Mouse (Mus musculus) gastrocnemius, postnatal 36 days (tissue): ENCODE data around the gene Gli1. TPM values are rescaled to one million over a fixed set of nuclear protein-coding genes. Genes with fewer than 3 reads are reported as not detected.
A peak's percentile ranks its signal among the peaks of the same experiment; 100 is the strongest.

Experiments
- DNase-seq, 2 experiments: peaks; one replicate each; pipeline ENCODE4 v3.0.0; 2022
- intact Hi-C: fragments of 180-260 bp; cut with DNase I; formaldehyde crosslinking; loops from one replicate; pipeline ENCODE4 v1.15.1; 2025
- total RNA-seq, 2 experiments: library from RNA; stranded (reverse); gene quantifications; 2 replicates each; pipeline ENCODE4 v1.2.3; 2021

Gli1 gene
- total RNA-seq, 2 experiments from 2014 or later: 1.0 to 1.5 TPM

DNA sequence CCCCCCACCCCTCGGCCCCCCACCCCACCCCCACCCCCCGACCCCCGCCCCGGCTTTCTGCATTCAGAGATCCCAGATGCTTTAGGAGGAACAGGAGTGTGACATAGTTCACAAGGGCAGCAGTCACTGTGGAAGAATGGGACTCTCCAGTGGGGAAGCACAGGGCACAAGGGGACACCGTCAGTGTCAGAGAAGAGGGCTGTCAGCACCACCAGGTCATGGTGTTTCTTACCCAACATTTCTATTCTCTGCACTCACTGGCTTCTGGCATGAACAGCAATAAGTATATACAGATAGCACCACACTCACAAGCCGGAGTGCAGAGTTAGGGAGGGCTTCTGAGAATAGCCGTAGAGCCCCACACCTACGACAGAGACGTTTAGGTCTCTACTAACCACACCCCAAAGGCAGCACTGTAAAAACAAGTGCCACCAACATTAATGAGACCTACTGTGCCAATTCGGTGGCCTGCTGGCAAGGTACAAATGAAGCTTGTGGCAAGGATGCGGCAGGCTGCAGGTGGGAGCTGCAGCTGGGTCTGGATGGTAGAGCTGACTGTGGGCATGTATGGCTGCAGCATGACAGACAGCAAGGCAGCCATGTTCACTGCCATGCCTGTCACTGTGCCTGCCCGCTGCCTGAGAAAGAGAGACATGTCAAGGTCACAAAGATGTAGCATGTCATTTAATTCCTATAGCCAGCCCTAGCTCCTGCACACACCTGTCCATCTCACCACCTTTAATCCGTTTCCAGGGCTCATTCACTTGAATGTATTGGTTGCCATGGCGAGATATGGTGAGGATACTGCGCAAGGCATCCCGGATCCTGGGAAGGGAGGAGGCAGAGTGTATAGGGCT, 44.5 kb downstream of the Gli1 start:
- DNase-seq: no peak
- intact Hi-C loops: no loop called here

- DNase-seq: no peak
- intact Hi-C loops: no loop called here
Observed at GRCm38 (mm10) chr10:127295986-127296794, 45.6 kb downstream of the Gli1 start.

DNA sequence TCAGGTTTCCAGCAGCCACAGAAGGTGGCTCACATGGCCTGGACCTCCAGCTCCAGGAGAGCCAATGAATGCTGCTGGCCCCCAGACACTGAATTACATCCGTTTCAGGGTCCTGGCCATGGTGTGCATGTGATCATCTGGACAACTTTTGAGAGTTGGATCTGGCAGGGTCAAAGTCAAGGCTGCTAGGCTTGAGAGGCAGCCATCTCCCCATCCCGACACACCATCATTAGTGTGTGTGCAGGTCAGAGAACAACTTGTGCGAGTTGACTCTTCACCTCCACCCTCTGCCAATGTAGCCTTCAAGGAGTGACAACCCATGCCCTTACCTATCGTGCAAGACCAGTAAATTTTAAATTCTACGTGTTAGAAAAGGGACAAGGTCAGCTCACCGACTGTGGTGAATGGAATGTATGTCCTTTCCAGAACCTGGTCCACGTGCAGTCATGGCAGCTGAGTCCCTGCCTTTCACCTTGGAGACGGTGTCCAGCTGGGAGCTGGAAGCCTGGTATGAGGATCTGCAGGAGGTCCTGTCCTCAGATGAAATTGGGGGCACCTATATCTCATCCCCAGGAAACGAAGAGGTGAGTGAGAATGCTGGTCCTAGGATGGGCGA, 46.8 kb downstream of the Gli1 start:
- intact Hi-C loops: no loop called here
- DNase-seq: no peak

DNA sequence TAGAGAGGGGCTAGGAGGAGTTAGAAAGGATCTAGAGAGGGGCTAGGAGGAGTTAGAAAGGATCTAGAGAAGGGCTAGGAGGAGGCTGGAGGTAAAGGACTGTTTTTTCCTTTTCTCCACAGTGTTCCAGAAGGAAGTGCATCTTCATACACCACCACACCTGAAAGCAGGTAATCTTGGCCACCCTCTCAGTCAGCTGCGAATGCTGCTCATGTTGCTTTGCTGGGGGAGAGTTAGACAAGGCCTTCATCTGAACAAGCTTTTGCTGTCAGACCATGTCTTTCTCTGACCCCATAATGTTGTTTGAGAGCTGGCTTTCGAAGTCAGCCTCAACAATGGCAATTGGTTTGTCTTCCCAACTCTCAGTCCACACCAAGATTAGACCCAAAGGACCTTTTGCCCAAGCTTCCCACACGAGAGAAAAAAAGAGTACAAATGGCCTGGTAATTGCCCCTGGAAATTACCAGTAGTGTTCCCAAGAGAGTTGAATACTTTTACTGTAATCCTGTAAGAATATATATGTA, 48.1 kb downstream of the Gli1 start:
- DNase-seq: no peak
- intact Hi-C loops: loop anchor here (2.0 kb wide), 1 partner anchor 15 kb away; no protein-coding TSS in a partner anchor

DNA sequence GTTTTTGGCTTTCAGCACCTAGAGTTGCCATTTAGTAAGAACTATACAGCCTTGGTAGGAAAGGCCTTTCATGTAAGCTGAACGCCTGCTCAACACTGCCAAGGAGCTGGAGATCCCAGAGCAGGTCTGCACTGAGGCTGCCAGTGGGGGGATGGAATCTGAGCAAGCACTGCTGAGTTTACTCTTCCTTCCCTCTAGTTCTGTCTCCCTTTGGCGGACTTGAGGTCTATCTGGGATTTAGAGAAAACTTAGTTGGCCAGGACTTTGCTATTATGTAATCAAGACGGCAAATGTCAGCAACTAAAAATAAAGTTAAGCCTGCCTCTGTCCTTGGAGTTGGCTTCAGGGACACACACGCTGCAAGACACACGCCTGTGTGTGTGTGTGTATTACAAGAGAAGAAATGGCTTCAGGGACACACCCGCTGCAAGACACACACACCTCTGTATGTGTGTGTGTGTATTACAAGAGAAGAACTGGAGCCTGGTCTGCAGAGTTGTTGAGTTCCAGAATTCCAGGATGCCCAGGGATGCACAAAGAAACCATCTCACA, 48.7 kb downstream of the Gli1 start:
- DNase-seq: no peak
- intact Hi-C loops: loop anchor here (2.0 kb wide), 1 partner anchor 16 kb away; no protein-coding TSS in a partner anchor

GRCm38 (mm10) chr10:127291881-127292638, 49.7 kb downstream of the Gli1 start:
- intact Hi-C loops: loop anchor here (2.0 kb wide), 1 partner anchor 17 kb away; no protein-coding TSS in a partner anchor

DNA sequence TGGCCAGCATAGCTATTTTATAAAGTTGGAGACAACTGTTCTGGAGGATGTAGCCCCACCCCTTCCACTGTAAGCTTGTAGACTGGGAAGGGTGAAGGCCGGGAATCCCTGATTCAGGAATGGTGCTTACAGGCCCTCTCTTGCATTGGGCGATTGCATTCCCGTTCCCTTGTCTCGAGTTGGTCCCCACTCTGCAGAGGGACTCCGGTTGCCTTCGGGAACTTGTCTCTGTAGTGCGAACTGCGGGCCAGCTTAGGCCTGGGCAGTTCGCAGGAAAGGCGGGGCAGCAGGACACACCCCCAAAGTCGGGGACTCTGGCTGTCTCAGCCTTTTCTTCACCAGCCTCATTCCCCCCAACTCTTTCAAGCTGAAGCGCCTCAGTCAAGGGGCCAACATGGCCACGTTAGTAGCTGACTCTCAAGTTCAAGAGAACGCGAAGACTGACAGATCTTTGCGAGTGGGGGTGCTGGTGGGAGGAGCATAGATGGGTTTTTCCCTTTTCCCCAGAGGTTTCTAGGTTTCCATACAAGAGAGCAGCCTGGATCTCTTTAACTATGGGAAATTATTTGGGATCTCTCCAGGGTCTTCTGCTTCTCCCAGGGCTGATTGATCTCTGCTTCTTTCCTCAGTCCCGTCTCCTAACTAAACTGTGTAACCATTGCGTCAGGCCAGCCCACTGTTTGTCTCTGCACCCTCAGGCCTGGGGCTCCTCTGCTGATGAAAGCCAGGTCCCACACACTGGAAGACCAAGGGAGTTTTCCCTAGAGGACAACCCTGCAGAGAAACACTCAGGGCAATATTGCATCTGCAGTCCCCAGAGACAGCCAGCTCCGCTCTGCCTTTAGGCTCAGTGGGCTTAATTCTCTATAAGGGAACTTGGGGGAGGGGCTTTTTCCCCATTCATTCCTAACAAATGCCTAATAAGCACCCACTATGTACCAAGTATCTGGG, 50.6 kb downstream of the Gli1 start:
- peak in 1 of 2 experiments; percentile 38 for DNase-seq
- intact Hi-C loops: no loop called here

More at GRCm38 (mm10) chr10:127291881-127292638, 49.7 kb downstream of the Gli1 start:
- DNase-seq: no peak

- peak; percentile 99 to 100 for DNase-seq
- intact Hi-C loops: no loop called here
Observed at GRCm38 (mm10) chr10:127290307-127290929, 51.4 kb downstream of the Gli1 start.

- DNase-seq: peak in 1 of 2 experiments; percentile 59
- intact Hi-C loops: no loop called here
Observed at GRCm38 (mm10) chr10:127289573-127290191, 52.1 kb downstream of the Gli1 start.

DNA sequence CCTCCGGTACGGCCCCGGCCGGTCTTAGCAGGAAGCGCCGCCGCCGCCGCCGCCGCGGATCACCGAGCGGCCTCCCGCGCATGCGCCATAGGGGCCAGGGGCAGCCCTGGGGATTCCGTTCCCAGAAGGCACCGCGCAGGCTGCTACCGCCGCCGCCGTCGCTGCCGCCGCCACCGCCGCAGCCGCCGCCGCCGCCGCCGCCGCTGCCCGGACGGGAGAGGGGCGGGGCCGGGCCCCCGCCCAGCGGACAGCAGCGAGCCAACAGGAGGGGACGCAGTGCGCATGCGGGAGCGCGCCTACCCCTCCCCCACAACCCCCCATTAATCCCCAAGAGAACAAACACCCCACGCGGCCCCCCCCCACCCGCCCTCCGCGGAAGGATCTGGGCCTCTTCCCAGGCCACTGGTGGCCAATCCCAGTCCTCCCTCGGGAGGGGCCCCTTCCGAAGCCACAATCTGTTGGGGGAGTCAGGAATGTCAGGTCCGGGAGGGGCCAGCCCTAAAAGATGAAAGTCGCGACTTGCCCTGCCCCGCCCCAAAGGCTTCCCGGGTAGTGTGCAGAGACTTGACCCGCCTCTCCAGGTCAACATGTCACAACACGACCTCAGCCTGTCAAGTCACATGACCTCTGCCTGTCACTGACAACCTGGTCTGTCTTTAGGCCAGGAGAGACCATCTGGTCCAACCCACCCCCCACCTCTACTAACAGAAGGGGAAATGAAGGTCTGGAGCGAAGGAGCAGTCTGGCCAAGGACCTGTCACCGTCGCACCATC, 52.8 kb downstream of the Gli1 start, which contains the start of gene Mbd6:
TSS of gene Mbd6 (minus strand) at position 219 of the 773 bp plus-strand sequence.
- intact Hi-C loops: no loop called here
- DNase-seq: peak; percentile 85 to 87

GRCm38 (mm10) chr10:127288328-127288799, 53.4 kb downstream of the Gli1 start:
- no peak for DNase-seq
- intact Hi-C loops: no loop called here

- no peak for DNase-seq
- intact Hi-C loops: no loop called here
Observed at GRCm38 (mm10) chr10:127287936-127288293, 53.9 kb downstream of the Gli1 start.

- DNase-seq: no peak
- intact Hi-C loops: no loop called here
Observed at GRCm38 (mm10) chr10:127287271-127287935, 54.4 kb downstream of the Gli1 start.

DNA sequence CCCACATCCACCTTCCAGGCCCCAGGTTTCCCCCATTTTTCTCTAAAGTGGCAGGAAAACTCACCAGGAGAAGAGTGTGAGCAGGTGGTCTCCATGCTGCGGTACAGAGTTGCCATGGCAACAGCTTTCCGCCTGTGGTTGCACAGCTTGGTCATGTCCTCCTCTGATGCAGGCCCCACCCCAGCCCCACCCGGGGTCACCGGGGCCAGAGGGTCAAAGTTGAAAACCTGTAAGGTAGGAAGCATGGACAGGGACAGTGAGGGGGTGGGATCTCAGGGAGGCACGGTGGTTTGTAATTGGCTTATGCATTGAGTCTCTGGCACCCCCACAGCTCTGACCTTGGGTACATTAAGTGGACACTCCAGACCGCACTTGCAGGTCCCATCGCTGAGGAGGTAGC, 55.0 kb downstream of the Gli1 start:
- no peak for DNase-seq
- intact Hi-C loops: no loop called here

GRCm38 (mm10) chr10:127286194-127286593, 55.6 kb downstream of the Gli1 start:
- DNase-seq: no peak
- intact Hi-C loops: no loop called here

DNA sequence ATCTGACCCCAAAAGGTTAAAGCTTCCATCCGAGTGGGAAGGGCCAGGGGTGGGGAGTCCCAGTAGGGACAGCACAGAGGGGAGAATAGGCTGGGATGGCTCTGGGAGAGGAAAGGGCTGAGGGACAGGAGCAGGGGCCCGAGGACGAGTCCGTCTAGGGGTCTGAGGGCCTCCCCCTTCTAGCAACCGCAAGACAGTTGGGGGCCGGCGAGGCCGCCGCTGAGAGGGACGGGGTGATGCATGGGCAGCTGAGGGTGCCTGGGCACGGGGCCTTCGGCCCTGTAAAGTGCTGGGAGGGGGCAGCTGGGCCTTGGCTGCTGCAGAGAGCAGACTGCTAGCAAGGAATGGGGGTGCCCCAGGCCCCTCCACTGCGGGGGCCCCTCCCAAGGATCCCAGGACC, 56.1 kb downstream of the Gli1 start:
- no peak for DNase-seq
- intact Hi-C loops: no loop called here
